7 mouse cellular contexts compared by ENCODE assay signal in the genomic region with DNA sequence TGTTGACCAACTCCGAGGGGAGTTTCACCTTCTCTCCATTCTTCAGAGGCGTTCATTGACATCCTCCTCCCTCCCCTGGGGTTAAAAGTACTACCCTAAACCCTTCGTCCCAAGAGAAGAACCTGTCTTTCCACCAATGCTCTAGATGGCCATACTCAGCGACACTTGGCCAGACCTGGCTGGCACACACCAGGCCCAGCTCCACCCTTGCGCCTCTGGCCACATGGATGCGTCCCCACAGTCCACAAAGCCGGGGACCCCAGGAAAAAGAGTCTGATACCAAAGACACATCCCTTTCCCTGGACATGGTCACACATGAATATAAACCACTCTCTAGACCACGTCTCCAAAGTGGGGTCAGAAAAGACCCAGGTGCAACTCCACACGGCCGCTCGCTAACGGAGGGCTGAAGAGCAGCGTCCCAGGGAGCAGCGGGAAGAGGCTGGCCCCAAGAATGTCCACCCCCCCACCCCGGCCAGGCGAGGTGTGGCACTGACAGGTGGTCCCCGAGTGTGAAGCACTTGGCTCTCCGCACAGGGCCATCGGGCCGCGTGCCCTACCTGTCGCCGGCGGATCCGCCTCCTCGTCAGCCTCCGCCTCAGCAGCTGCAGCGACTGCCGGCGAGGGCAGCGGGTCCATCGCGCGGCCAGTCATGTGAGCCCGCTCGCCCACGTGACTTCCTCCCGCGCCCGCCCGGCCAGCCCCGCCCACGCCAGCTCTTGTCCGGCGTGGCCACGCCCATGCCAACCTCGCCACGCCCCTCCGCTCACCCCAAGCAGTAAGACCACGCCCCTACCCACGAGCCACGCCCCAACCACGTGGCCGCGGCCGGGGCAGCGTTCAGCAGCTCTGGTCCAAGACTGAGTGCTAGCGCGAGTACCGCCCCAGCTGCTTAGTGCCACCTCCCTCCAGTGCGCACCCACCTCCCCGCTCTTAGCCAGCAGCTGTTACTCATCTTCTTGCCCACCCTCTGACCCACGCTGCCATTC. TPM values are rescaled to one million over a fixed set of nuclear protein-coding genes. Genes with fewer than 3 reads are reported as not detected.
DNase-seq lines count a peak whose midpoint lies in the region; ATAC-seq lines count a peak whose summit lies in the region.

Gene Snx8 (minus strand): TSS at position 675 of the 989 bp plus-strand sequence.

- no peaks in the 10 kb centered on the region for H3K27me3 ChIP-seq in intestine, embryonic 15.5 days (replicated peaks)
- H3K27me3 ChIP-seq in midbrain, embryonic 10.5 days (ENCODE audit: low read depth, poor library complexity, severe bottlenecking): peaks cover 6% of the 10 kb centered on the region

- peak within 1 kb of the TSS; percentile 18; the same call in 1 of the 2 replicates for H3K27ac ChIP-seq in intestine, embryonic 15.5 days
- H3K27ac ChIP-seq in midbrain, embryonic 10.5 days (replicated peaks): peak within 1 kb of the TSS; percentile 84

- H3K36me3 ChIP-seq in intestine, embryonic 15.5 days: no peaks in the 10 kb centered on the region
- no peaks in the 10 kb centered on the region for H3K36me3 ChIP-seq in midbrain, embryonic 10.5 days

- DNase-seq in adrenal gland, adult 2 months: peak; percentile 99
- DNase-seq in embryo, embryonic 11.5 days (ENCODE audit: low read depth, low spot score): peak; percentile 98
- DNase-seq in gastrocnemius, postnatal 36 days: peak; percentile 94 to 96
- DNase-seq in left cerebral cortex, postnatal 25 days (ENCODE audit: low spot score in 2 of 2): peak; percentile 87 to 89
- DNase-seq in midbrain, embryonic 10.5 days (ENCODE audit: low spot score): peak; percentile 98
- DNase-seq in right cerebral cortex, postnatal 4 days: peak; percentile 83

- H3K9ac ChIP-seq in intestine, embryonic 15.5 days: peak within 1 kb of the TSS; percentile 66

- 1% methylated on average over 60 of the region's 63 CpGs for WGBS in intestine, embryonic 15.5 days
- 1% methylated on average over 63 of the region's 63 CpGs for WGBS in midbrain, embryonic 10.5 days

- H3K4me3 ChIP-seq in intestine, embryonic 15.5 days (replicated peaks): peak within 1 kb of the TSS; percentile 69
- peak within 1 kb of the TSS; percentile 75 for H3K4me3 ChIP-seq in midbrain, embryonic 10.5 days

- peaks cover 4% of the 10 kb centered on the region; the same call in 1 of the 2 replicates for H3K4me1 ChIP-seq in intestine, embryonic 15.5 days (replicated peaks)
- peaks cover 36% of the 10 kb centered on the region for H3K4me1 ChIP-seq in midbrain, embryonic 10.5 days

- intact Hi-C loops in gastrocnemius, postnatal 36 days (cut with DNase I): no loop called here
- intact Hi-C loops in left cerebral cortex, postnatal 25 days (cut with DNase I): no loop called here

- ATAC-seq in intestine, embryonic 15.5 days: peak; percentile 95

- no peaks in the 10 kb centered on the region for H3K9me3 ChIP-seq in intestine, embryonic 15.5 days
- H3K9me3 ChIP-seq in midbrain, embryonic 10.5 days (replicated peaks): no peaks in the 10 kb centered on the region

- peak within 1 kb of the TSS; percentile 83 for H3K4me2 ChIP-seq in intestine, embryonic 15.5 days (replicated peaks)

RNA-seq across cellular contexts. Expression of gene Snx8, which starts in this region (rescaled TPM):
- total RNA-seq in adrenal gland, adult 2 months (2021): 10 to 100 TPM; 13.9 to 19.1 TPM
- polyA plus RNA-seq in adrenal gland, adult 2 months (2012; rRNA removed): 12.4 and 12.8 TPM in 2 replicates
- 10 to 100 TPM in 1 of 2 experiments, 1 to 10 TPM in 1; 7.3 to 10.5 TPM for total RNA-seq in gastrocnemius, postnatal 36 days (2021)
- polyA plus RNA-seq in intestine, embryonic 15.5 days (2015; fragmentation: Nextera tagmentation; extraction: Ambion mirVana): 23.0 and 27.2 TPM in 2 replicates
- 10 to 100 TPM; 13.2 to 13.5 TPM for total RNA-seq in left cerebral cortex, postnatal 25 days (2021)
- polyA plus RNA-seq in midbrain, embryonic 10.5 days (2016; fragmentation: Nextera tagmentation; extraction: Ambion mirVana): 24.4 and 24.5 TPM in 2 replicates

Comparison
In these comparisons a context has a peak if more than half of its experiments do, and no peak if none do; other contexts are left out.
1. Peak in every context shown above with its lines: DNase-seq, ATAC-seq, H3K4me3 ChIP-seq and H3K27ac ChIP-seq.